Mouse (Mus musculus) ES-Bruce4 (cell line): ENCODE results near the gene Rccd1. TPM values are rescaled to one million over a fixed set of nuclear protein-coding genes. Genes with fewer than 3 reads are reported as not detected.

Experiments
- H3K27ac ChIP-seq: 2 replicates; pipeline ENCODE4 v1.5.1; 2012; ENCODE audit warnings: low read length, inconsistent platforms; ENCODE audit not compliant: insufficient read depth
- H3K27me3 ChIP-seq: 2 replicates; pipeline ENCODE4 v1.6.1; 2012; ENCODE audit warnings: mild to moderate bottlenecking, low read length, inconsistent platforms; ENCODE audit not compliant: control insufficient read depth, poor library complexity, insufficient read depth, severe bottlenecking
- H3K36me3 ChIP-seq: 2 replicates; pipeline ENCODE4 v1.6.1; 2012; ENCODE audit warnings: inconsistent platforms, mild to moderate bottlenecking, low read length, moderate library complexity; ENCODE audit not compliant: control insufficient read depth, poor library complexity, insufficient read depth, severe bottlenecking
- H3K4me1 ChIP-seq: one replicate; pipeline ENCODE4 v1.8.1; 2011; ENCODE audit warnings: low read length; ENCODE audit not compliant: control insufficient read depth, insufficient read depth
- H3K4me3 ChIP-seq: 2 replicates; pipeline ENCODE4 v1.5.1; 2011; ENCODE audit warnings: low read depth, mild to moderate bottlenecking, low read length
- H3K9ac ChIP-seq: 2 replicates; pipeline ENCODE4 v1.6.1; 2012; ENCODE audit warnings: low read depth, mild to moderate bottlenecking, inconsistent platforms; ENCODE audit not compliant: poor library complexity, severe bottlenecking
- H3K9me3 ChIP-seq: replicated peaks from 2 replicates; pipeline ENCODE4 v1.6.1; 2012; ENCODE audit warnings: mild to moderate bottlenecking, low read length, inconsistent platforms; ENCODE audit not compliant: control insufficient read depth, poor library complexity, insufficient read depth, severe bottlenecking
- CTCF ChIP-seq: IDR thresholded peaks from one replicate; pipeline ENCODE4 v1.8.1; 2011; ENCODE audit warnings: low read depth, low read length
- EP300 ChIP-seq: IDR thresholded peaks from 2 replicates; pipeline ENCODE4 v1.6.1; 2011; ENCODE audit warnings: low read depth, low read length; ENCODE audit not compliant: insufficient read depth
- POLR2A ChIP-seq: IDR thresholded peaks from one replicate; pipeline ENCODE4 v1.8.1; 2011; ENCODE audit warnings: low read length; ENCODE audit not compliant: insufficient read depth
- polyA plus RNA-seq: library from polyadenylated mRNA; stranded (reverse); fragments of >200 nt; gene quantifications from 2 replicates; pipeline ENCODE4 v1.2.4, GENCODE M21; 2011; ENCODE audit warnings: low read depth; ENCODE audit not compliant: missing spikeins, insufficient read depth, insufficient read length

The Rccd1 gene
- polyA plus RNA-seq, 1 experiment: 26.5 TPM

DNA sequence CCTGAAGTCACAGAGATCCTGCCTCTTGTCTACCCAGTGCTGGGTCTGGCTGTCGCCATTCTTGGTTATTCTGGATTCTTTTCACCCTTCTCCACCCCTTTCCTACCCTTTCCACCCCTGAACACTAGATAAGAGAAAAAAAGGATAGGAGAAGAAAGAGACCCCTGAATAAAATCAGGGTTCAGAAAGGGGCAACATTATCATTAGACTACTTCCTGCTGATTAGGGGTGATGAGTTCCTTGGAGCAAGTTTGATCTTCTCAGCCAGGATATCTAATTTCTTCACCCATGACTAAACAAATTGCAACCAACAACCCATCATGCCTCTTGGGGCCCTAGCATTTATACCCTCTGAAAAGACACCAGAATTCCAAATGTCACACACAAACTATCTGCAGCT, 56.5 kb downstream of the Rccd1 start:
- TF ChIP-seq EP300 (no peak), POLR2A (no peak), CTCF (no peak)
- no peak overlapping the region for H3K4me3 ChIP-seq
- H3K9me3 ChIP-seq: no peaks in the 10 kb centered on the region
- H3K36me3 ChIP-seq: peaks cover 28% of the 10 kb centered on the region
- no peak overlapping the region for H3K9ac ChIP-seq
- no peaks in the 10 kb centered on the region for H3K4me1 ChIP-seq
- H3K27ac ChIP-seq: no peak overlapping the region
- H3K27me3 ChIP-seq: no peaks in the 10 kb centered on the region

DNA sequence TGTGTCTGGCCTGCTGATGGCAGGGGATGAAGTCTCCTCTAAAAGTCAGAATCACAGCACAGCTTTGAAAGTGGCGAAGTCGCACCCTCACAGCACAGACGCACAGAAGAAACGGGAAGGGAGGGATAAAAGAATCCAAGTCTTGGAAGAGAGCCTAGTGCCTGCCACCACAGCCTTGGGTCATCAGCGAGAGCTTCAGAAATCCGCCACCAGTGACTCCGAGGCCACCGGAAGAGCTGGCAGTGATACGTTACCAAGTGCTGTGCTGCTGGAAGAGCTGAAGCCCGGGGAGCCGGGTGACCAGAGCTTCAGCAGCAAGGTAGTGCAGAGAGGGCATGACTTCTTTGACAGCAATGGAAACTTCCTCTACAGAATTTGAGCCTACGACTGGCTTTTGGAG, 59.6 kb downstream of the Rccd1 start:
- H3K27ac ChIP-seq: no peak overlapping the region
- no peaks in the 10 kb centered on the region for H3K9me3 ChIP-seq
- no peak for TF ChIP-seq POLR2A
- no peak for TF ChIP-seq EP300
- TF ChIP-seq CTCF: no peak
- no peak overlapping the region for H3K4me3 ChIP-seq
- H3K36me3 ChIP-seq: peaks cover 28% of the 10 kb centered on the region
- no peaks in the 10 kb centered on the region for H3K4me1 ChIP-seq
- H3K9ac ChIP-seq: no peak overlapping the region
- H3K27me3 ChIP-seq: no peaks in the 10 kb centered on the region

DNA sequence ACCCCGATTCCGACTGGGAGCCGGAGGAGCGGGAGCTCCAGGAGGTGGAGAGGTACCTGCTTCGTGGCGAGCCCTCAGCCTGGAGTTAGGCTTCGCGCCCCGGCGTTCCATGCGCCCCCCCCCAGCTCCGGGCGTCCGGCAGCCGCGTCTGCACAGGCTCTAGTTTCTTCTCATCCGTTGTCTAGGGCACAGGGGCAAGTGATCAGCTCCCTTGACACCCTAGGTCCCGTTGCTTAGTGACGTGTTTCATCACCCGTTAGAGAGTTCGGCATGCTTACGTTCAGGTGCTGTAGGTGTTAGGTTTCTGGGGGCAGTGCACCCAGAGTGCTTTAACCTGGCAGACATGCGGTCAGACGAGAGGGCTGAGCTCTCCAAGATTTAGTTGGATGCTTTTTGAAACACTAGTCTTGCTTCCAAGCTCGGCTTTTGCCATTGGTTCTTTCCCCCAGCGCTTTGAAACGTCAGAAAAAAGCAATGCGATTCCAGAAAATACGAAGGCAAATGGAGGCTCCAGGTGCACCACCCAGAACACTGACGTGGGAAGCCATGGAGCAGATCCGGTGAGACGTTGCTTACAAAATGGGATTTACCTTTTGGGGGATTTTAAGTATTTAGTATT, 62.8 kb downstream of the Rccd1 start:
- H3K9ac ChIP-seq: peak overlapping the region; percentile 82
- H3K27ac ChIP-seq: peak overlapping the region; percentile 66
- no peak for TF ChIP-seq EP300
- no peak for TF ChIP-seq POLR2A
- TF ChIP-seq CTCF: no peak

DNA sequence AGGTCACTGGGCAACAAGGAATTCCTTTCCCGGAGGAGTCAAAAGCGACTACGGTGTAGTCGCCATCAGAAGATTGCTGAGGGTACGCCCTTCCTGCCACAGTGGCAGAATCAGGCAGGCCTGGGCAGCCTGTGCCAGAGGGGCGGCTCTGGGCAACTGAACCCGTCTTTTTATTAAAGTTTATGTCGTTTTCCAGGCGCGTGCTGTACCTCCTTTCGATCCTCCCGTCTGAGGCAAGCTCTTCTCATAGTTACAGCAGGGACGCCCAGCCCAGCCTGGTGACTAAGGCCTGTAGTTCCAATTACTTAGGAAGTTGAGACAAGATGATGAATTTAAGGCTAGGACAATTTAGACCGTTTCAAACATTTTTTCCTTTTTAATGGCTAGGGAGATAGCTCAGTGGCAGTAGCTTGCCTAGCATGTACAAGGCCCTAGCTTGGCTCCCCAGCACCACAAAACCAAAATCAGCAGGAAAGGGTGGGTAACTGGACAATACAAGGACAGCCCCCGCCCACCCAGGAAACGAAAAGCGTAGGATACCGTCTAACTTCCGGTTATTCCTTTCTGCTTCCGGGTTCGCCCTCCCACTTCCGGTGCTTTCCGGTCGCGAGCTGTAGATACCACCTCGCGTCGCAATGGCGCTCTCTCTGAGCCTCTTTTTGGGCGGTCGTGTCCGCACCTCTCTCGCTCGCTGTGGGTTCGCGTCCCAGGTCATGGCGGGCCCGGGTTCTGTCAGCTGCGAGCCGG, 63.5 kb downstream of the Rccd1 start, which contains the start of gene Ngrn:
TSS of gene Ngrn (plus strand) at position 591 of the 747 bp plus-strand sequence.
- Histone ChIP-seq H3K36me3 (peaks cover 25% of the 10 kb centered on the region), H3K4me3 (peak within 1 kb of the TSS; percentile 92), H3K9ac (peak within 1 kb of the TSS; percentile 82), H3K27me3 (no peaks in the 10 kb centered on the region), H3K27ac (peak within 1 kb of the TSS; percentile 66), H3K9me3 (no peaks in the 10 kb centered on the region), H3K4me1 (peaks cover 2% of the 10 kb centered on the region)
- TF ChIP-seq POLR2A (peak; percentile 62), CTCF (no peak)

More for the DNA sequence above, 62.8 kb downstream of the Rccd1 start:
- H3K27me3 ChIP-seq: no peaks in the 10 kb centered on the region
- no peaks in the 10 kb centered on the region for H3K9me3 ChIP-seq
- peaks cover 2% of the 10 kb centered on the region for H3K4me1 ChIP-seq
- peaks cover 26% of the 10 kb centered on the region for H3K36me3 ChIP-seq
- peak overlapping the region; percentile 92 for H3K4me3 ChIP-seq

DNA sequence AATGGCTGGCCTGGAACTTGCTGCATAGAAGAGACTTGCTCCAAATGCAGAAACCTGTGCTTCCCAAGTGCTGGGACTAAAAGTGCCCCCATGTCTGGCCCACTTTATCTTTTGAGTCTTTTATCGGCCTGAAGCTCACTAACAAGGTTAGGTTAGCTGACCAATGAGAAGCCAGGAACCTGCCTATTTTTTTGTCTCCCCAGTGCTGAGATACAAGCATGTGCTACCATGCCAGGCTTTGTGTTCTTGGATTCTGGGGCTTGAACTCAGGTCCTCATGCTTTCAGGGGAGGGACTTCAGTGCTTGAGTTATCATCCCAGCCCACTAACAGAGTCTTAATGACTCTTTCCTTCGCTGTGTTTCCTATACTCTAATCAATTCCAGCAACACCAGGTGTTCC, 66.5 kb downstream of the Rccd1 start:
- TF ChIP-seq CTCF: no peak
- TF ChIP-seq EP300: no peak
- no peak overlapping the region for H3K4me3 ChIP-seq
- peak overlapping the region; percentile 5; the same call in 1 of the 2 replicates for H3K9ac ChIP-seq

GRCm38 (mm10) chr7:80255981-80256380, 68.3 kb downstream of the Rccd1 start:
- TF ChIP-seq EP300: no peak
- TF ChIP-seq CTCF: no peak
- no peak for TF ChIP-seq POLR2A
- no peaks in the 10 kb centered on the region for H3K9me3 ChIP-seq
- H3K9ac ChIP-seq: no peak overlapping the region
- H3K4me3 ChIP-seq: no peak overlapping the region
- H3K27ac ChIP-seq: no peak overlapping the region
- H3K27me3 ChIP-seq: no peaks in the 10 kb centered on the region
- H3K36me3 ChIP-seq: no peaks in the 10 kb centered on the region
- peaks cover 2% of the 10 kb centered on the region for H3K4me1 ChIP-seq

More for the DNA sequence above, 66.5 kb downstream of the Rccd1 start:
- no peaks in the 10 kb centered on the region for H3K9me3 ChIP-seq
- no peaks in the 10 kb centered on the region for H3K27me3 ChIP-seq
- peaks cover 2% of the 10 kb centered on the region for H3K4me1 ChIP-seq
- H3K27ac ChIP-seq: no peak overlapping the region
- no peaks in the 10 kb centered on the region for H3K36me3 ChIP-seq
